Mouse (Mus musculus) bone marrow macrophage, adult 2 months (primary cell): ENCODE measurements at regions not wholly inside any gene's neighbourhood (a gene's known extent, or its start where the extent isn't known, plus 50 kb on each side); places are given as distances from the start of the nearest gene placed in this dataset.

Experiments
- CTCF ChIP-seq: IDR thresholded peaks from 2 replicates; pipeline ENCODE4 v1.5.1; 2012; ENCODE audit warnings: low read depth, mild to moderate bottlenecking, low read length, moderate library complexity
- POLR2A ChIP-seq: IDR thresholded peaks from 2 replicates; pipeline ENCODE4 v1.6.1; 2012; ENCODE audit warnings: mild to moderate bottlenecking, low read depth, low read length, borderline replicate concordance

- TF ChIP-seq CTCF (no peak), POLR2A (no peak)
Measured at GRCm38 (mm10) chr8:128109036-128109435, 249.4 kb upstream of the Nrp1 start.
